Mouse (Mus musculus): ENCODE results near the gene Pax7.
A peak's percentile ranks its signal among the peaks of the same experiment; 100 is the strongest.

The Pax7 gene

DNA sequence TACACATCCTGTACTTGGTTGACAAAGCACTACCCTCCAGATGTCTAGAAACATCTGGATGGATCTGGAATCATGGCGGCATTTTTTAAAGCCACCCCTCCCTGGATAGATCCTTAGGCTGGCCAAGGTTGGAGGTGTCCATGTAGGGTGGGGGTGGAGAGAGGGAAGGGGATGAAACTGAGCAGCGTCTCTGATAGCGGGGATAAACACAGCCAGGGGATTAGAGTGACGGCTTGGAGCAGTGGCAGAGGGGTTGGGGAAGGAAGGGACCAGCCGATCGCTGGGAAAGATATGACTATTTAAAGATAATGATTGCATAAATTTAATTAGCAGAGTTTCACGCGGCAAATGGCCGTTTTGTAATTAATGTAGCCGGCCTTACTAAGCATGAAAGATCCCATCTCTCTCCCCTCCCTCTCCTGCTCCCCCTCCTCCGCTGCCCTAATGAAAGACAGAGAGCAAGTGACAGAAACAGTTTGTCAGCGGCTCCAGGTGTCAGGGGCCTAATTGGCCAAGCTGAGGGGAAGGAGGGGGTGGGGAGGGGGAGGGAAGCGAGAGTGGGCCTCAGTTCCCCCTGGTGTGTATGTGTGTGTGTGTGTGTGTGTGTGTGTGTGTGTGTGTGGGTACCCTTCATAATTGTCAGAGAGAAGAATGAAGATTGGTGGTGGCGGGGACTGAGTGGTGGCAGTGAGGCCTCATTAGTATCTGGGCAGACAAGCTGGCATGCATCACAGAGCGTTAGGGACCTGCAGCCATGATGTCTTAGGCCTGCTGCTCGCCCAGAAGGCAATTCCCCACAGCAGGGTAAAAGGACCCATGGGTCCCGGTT is 74.6 kb downstream of the Pax7 start:
- DNase-seq (ENCODE audit: low read depth, low spot score), result no peak

GRCm38 (mm10) chr4:139756931-139757330 is 76.4 kb downstream of the Pax7 start:
- DNase-seq (ENCODE audit: low read depth, low spot score), result peak; percentile 42

- no peak for DNase-seq (ENCODE audit: low read depth, low spot score)
Observed at GRCm38 (mm10) chr4:139754148-139754710, 79.1 kb downstream of the Pax7 start.

- DNase-seq (ENCODE audit: low read depth, low spot score), result no peak
Observed at GRCm38 (mm10) chr4:139750926-139751325, 82.4 kb downstream of the Pax7 start.

- peak; percentile 56 for DNase-seq (ENCODE audit: low read depth, low spot score)
Observed at GRCm38 (mm10) chr4:139747190-139747936, 86.0 kb downstream of the Pax7 start.

DNA sequence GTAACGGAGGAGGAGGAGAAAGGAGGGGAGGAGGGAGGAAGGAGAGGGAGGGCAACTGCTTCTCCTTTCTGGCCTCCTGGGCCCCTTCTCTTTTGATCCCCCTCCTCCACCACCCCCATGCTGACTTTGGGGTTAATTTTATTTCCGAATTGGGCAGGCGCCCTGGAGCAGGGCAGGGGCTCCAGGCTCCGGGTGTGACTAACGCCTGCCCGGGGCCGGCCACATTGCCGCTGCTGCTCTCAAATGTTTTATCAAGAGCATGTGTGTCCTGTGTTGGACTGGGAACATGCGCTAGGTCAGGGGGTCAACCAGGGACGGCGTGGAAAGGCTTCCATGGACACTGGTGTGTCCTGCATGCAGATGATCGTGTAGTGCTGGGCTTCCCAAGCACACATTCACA is 87.2 kb downstream of the Pax7 start:
- no peak for DNase-seq (ENCODE audit: low read depth, low spot score)

GRCm38 (mm10) chr4:139744765-139745395 is 88.4 kb downstream of the Pax7 start:
- no peak for DNase-seq (ENCODE audit: low read depth, low spot score)

DNA sequence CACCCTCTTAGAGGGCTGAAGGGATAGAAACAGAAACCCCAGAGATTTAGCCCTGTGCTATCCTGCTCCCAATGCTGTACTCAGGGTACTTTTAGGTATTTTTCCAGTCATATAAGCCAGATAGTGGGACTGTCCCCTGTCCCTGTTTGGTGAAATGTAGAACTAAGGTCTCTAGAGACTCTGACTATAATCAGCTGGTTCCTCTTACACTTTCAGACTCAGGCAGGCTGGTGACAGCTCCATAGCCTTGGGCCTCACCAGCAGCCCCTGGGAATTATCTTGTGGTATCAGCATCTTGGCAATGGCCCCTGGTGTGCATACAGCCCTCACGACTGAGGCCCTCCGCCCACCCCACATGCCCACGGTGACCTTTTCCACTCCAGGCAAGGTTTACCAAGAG is 89.7 kb downstream of the Pax7 start:
- DNase-seq (ENCODE audit: low read depth, low spot score), result no peak

GRCm38 (mm10) chr4:139737035-139737434 is 96.3 kb downstream of the Pax7 start:
- no peak for DNase-seq (ENCODE audit: low read depth, low spot score)

- DNase-seq (ENCODE audit: low read depth, low spot score), result peak; percentile 38
Observed at GRCm38 (mm10) chr4:139727101-139727500, 106.2 kb downstream of the Pax7 start.

GRCm38 (mm10) chr4:139725421-139725820 is 107.9 kb downstream of the Pax7 start:
- DNase-seq (ENCODE audit: low read depth, low spot score), result peak; percentile 33

DNA sequence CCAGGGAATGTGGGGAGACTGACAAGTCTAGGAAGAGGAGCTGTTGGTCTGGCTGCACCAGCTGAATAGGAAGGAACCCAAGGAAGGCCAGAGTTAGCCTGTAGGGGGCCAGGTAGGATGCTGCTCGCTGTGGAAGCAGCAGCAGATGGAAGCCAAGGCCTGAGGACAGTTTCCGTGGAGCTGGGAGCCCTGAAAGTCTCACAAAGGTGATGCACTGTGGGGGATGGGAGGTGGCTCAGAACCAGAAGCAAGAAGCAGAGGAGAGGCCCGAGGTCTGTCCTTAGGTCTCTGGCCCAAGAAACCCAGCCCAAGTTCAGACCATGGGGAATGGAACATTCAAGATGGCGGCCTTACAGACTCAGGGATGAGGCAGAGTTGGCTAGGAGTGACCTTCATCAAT is 109.0 kb downstream of the Pax7 start:
- DNase-seq (ENCODE audit: low read depth, low spot score), result peak; percentile 70

DNA sequence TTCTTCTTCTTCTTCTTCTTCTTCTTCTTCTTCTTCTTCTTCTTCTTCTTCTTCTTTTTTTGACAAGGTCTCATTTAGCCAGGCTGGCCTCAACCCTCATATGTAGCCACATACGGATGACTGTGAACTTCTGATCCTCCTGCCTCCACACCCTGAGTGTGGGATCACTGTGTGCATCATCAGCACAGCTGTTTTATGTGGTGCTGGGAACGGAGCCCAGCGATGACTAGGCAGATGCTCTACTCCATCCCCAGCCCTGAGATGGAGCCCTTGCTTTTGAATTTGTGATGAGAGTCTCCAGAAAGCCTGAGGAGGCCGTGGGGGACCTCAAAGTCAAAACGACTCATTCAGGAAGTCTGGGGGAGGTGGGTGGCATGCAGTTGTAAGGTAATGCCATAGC is 114.3 kb downstream of the Pax7 start:
- DNase-seq (ENCODE audit: low read depth, low spot score), result no peak

- DNase-seq (ENCODE audit: low read depth, low spot score), result no peak
Observed at GRCm38 (mm10) chr4:139716477-139717169, 116.7 kb downstream of the Pax7 start.

DNA sequence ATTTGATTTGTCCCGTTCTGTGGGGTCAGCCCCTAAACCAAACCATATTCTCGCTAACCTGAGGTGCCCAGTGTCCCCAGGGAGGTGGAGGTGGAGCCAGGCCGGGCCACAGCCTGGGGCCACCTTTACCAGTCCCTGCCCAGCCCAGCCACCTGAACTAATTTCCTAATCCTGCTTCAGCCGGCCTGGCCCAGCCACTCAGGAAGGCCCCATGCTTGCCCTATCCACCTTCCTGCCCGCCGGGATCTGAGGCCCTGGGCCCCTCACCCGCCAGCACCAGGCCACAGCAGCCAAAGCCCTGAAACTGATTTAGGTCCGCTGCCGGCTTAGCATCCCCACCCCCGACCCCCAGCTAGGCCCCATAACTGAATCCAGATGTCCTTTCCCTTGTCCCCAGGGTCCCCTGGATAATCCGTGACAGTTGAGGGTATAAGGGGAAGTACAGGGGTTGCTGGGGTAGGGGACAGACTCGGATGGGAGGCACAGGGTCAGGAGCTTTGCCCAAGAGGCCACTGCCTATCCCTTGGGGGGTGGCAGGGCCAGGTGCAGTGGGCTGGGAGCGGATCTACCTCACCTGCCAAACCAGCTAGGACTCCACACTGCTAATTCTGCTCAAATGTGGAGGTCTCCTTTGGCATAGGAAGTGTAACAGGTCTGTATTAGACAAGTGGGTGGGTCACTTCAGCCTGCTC is 117.9 kb downstream of the Pax7 start:
- DNase-seq (ENCODE audit: low read depth, low spot score), result no peak

- DNase-seq (ENCODE audit: low read depth, low spot score), result no peak
Observed at GRCm38 (mm10) chr4:139710467-139711334, 122.6 kb downstream of the Pax7 start.

DNA sequence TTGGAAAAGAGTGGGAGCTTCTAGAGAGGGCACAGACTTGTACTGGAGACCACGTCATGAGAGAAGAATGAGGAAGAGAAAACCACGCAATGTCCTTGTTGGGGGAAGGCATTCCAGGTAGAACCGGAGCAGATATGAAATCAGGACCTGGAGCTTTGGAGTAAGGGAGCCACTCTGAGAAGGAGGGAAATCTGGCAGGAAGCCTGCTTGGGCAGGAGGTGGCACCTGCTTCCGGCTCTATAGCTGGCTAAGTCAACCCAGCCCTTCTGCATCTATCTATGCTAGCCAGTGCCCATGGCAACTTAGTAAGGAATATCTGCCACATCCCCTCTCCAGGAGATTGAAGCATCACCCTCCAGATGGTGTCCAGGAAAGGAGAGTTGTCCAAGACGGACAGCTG is 127.3 kb downstream of the Pax7 start:
- DNase-seq (ENCODE audit: low read depth, low spot score), result no peak

- peak; percentile 59 for DNase-seq (ENCODE audit: low read depth, low spot score)
Observed at GRCm38 (mm10) chr4:139703468-139703867, 129.9 kb downstream of the Pax7 start.

DNA sequence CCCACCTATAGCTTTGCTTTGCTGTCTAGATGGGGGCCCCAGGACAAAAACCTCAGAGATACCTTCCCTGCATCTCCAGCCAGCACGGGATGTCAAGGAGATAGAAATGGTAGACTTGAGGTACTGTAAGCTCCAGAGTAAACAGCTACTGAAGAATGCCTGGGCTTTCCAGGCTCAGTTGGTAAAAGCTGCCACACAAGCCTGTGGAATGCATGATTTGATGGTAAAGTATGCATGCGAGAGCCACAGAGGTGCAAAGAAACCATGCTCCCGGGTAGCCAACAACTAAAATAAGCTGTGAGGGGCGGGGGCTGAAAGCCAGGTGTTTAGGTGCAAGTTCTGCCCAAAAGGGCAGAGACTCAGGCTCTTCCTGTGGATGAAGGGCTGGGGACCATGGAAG is 130.4 kb downstream of the Pax7 start:
- no peak for DNase-seq (ENCODE audit: low read depth, low spot score)

DNA sequence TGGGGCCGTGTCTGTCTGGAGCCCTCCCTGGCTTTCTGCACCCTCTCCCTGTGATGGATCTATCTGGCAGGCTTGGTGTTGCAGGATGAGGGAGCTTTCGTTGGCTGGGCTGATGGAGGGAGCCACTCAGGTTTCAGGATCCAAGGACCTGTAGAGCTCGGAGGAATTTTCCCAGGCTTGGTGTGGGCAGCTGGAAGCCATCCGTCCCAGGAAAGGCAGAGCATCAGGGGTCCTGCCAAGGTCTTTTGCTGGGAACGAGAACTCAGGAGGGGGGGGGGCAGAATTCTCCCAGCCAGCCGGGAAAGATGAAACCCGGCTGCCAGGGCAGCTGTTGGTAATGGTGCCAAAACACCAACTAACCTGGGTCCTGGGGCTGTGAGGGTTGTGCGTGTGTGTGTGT is 134.7 kb downstream of the Pax7 start:
- DNase-seq (ENCODE audit: low read depth, low spot score), result no peak
